Mouse (Mus musculus) olfactory bulb, adult 2 months (tissue): Measurements from ENCODE around the gene Srsf1.

Source experiments
- CTCF ChIP-seq: fragments of 200-500 bp; IDR thresholded peaks from 2 replicates; pipeline ENCODE4 v1.5.1; 2012; ENCODE audit warnings: low read depth, mild to moderate bottlenecking, low read length, moderate library complexity; ENCODE audit not compliant: insufficient read depth
- POLR2A ChIP-seq: fragments of 200-500 bp; IDR thresholded peaks from 2 replicates; pipeline ENCODE4 v1.6.1; 2012; ENCODE audit warnings: mild to moderate bottlenecking, low read depth, low read length, moderate library complexity; ENCODE audit not compliant: insufficient read depth

- no peak for TF ChIP-seq CTCF
- TF ChIP-seq POLR2A: no peak
Observed at GRCm38 (mm10) chr11:88002738-88003137, 44.4 kb upstream of the Srsf1 start.
